Mouse (Mus musculus) adrenal gland, adult 10 weeks (tissue): ENCODE measurements around the gene Gm10799. TPM values are rescaled to one million over a fixed set of nuclear protein-coding genes. Genes with fewer than 3 reads are reported as not detected.

Source experiments
- polyA plus RNA-seq: library from polyadenylated mRNA; stranded (reverse); fragments of 350-450 nt; fragmentation: Illumina TruSeq; extraction: RNeasy Lipid Tissue Mini Kit (QIAGEN cat#74804); gene quantifications from one replicate; pipeline ENCODE4 v1.2.3, GENCODE M21; 2014; ENCODE audit warnings: low read depth, low replicate concordance

Gm10799 gene
- polyA plus RNA-seq, result not detected

GRCm38 (mm10) chr2:104068450-104068849 lies at the start of gene Gm10799:
Gene Gm10799, minus strand, starts transcription at chr2:104068550.

GRCm38 (mm10) chr2:104095741-104096213 lies 27.4 kb upstream of the Gm10799 start, which contains the start of gene Cd59a:
Gene Cd59a, plus strand, starts transcription at chr2:104095801.

GRCm38 (mm10) chr2:104069704-104070185 lies 1.4 kb upstream of the Gm10799 start, which contains the start of gene Cd59b:
Gene Cd59b, plus strand, starts transcription at chr2:104069849.

GRCm38 (mm10) chr2:104065526-104065925 lies 2.8 kb downstream of the Gm10799 start, which contains the start of gene Gm10912:
Gene Gm10912, plus strand, starts transcription at chr2:104065826.

DNA sequence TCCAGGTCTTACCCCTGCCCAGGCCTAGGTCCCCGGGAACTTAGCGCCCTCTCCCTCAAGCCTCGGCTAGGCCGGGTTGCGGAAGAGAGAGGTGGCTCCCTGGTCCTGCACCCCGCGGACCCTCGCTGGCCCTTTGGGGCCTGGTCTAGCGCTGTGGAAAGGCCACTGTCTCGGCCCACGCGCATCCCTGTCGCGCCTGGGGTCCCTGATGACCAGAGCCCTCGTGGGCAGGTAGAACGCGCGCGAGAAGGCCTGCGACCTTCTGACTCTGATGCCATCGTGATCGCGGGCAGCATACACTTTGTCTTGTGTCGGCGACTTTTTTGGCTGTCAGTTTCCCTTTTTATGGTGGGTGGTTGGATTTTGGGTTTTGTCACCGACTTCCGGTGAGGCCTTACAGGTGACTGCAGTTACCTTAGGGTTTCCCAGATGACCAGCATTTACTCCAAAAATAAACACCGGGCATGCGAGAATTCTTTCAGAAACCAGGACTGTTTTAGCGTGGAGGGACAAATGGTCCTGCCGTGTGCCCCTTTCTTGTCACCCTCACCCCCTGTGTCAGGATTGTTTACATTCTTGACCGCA lies 40.1 kb downstream of the Gm10799 start, which contains the start of gene 4931422A03Rik:
4931422A03Rik (minus strand) TSS at position 223 of the 585 bp plus-strand sequence.

DNA sequence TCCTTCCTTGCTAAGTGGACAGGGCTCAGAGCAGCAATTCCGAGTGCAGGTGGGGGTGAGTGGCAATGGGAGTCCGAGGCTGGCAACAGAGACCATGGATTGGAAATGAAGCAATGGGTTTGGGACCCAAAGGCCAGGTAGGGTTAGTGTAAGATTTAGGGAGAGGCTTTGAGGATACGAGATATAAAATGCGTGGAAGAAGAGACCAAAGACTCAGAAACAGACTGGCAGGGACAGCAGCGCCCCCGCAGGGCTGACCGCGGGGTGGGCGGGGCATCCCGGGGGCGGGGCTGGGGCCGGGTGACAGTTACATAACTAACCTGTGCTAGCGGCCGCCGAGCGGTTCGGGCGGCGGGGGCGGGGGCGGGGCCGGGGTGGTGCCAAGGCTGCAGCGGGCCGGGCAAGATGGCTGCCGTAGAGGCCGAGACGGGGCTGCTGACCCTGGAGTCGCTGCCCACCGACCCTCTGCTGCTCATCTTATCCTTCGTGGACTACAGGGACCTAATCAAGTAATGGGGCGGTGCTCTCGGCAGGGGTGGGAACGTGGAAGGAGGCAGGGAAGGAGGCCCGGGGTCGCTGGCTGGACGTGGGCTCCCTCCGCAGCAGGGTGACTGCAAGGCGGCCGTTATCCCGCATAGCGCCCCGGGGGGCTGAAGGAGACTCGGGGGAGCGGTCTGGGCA lies 40.8 kb downstream of the Gm10799 start, which contains the start of gene Fbxo3:
Fbxo3 (plus strand) TSS at position 264 of the 681 bp plus-strand sequence.

Other genes with a start within 250 kb of the Gm10799 start
- gene Lmo2, start 110.6 kb downstream of the Gm10799 start, polyA plus RNA-seq, result 32.8 TPM
- gene Fbxo3, start 40.8 kb downstream of the Gm10799 start, polyA plus RNA-seq, result 212 TPM
- not detected for gene 4931422A03Rik, start 40.2 kb downstream of the Gm10799 start, polyA plus RNA-seq
- gene Gm10912, start 2.7 kb downstream of the Gm10799 start, polyA plus RNA-seq, result not detected
- 19.0 TPM for gene Cd59b, start 1.3 kb upstream of the Gm10799 start, polyA plus RNA-seq
- 320 TPM for gene Cd59a, start 27.3 kb upstream of the Gm10799 start, polyA plus RNA-seq
- not detected for gene A930018P22Rik, start 54.2 kb upstream of the Gm10799 start, polyA plus RNA-seq